Mouse (Mus musculus): ENCODE measurements around the gene Cpm. TPM values are rescaled to one million over a fixed set of nuclear protein-coding genes. Genes with fewer than 3 reads are reported as not detected.

The Cpm gene
- polyA plus RNA-seq, 1 experiment from 2014 or later, result 3.1 TPM

DNA sequence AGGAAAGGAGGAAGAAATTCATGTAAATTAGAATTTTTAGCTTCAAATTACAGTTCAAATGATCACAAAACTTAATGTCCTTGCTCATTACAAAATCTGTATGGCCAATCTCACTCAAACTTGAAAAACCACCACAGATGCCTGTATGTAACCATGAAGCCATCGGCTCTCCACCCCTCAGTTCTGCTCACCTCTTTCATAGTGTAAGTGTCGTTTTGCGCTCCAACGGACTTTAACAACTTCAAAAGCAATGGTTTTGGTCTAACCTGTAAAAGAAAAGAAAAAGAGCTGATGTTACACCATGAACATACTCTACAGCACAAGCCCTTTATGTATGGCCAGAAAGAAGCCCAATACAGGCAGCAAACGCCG lies 75.7 kb downstream of the Cpm start:
- Histone ChIP-seq H3K27me3 (no peaks in the 10 kb centered on the region), H3K4me2 (no peak overlapping the region), H3K9ac (no peak overlapping the region), H3K27ac (no peak overlapping the region), H3K4me3 (no peak overlapping the region), H3K4me1 (replicated peaks) (peaks cover 25% of the 10 kb centered on the region), H3K36me3 (peaks cover 65% of the 10 kb centered on the region), H3K9me3 (no peaks in the 10 kb centered on the region)
- ATAC-seq (ENCODE audit: low FRiP score), result no peak
- 97% methylated on average over 6 of the region's 6 CpGs for WGBS

DNA sequence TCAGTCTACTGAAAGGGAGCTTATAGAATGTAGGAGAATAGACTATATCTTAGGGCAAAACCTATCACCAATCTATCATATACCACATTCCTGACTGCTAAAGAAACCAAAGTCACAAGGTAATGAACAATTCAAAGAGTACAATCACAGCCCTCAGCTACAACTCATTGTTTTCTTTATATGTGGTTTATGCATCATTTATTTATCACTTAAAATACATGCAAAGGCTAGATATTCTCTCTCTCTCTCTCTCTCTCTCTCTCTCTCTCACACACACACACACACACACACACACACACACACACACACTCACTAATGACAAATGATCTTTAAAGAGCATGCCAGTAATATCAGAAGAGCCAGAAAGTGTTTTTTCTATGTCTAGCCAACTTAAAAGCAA lies 76.5 kb downstream of the Cpm start:
- Histone ChIP-seq H3K4me3 (no peak overlapping the region), H3K36me3 (peaks cover 56% of the 10 kb centered on the region)

DNA sequence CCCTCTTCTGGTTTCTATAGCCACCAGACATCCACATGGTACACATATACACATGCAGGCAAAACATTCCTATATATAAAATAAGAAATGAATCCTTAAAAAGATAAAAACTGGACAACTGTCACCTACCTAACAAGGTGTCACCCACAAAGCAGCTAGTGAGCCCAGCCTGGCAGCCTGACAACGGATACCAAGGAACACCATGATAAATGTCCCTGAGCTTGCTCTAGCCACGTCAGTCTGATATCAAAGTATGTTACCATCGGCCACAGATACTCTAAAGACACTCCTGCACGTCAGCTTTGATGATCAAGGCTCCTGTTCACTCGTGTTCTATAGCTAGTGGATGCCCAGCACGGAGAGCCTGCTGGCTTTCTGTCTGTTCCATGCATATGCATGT lies 77.1 kb downstream of the Cpm start:
- H3K4me2 ChIP-seq, result no peak overlapping the region
- 84% methylated on average over 6 of the region's 6 CpGs for WGBS
- no peak overlapping the region for H3K27ac ChIP-seq
- no peak for ATAC-seq (ENCODE audit: low FRiP score)
- no peak overlapping the region for H3K4me3 ChIP-seq
- no peaks in the 10 kb centered on the region for H3K9me3 ChIP-seq
- no peak overlapping the region for H3K9ac ChIP-seq
- peaks cover 52% of the 10 kb centered on the region for H3K36me3 ChIP-seq
- H3K4me1 ChIP-seq (replicated peaks), result peaks cover 29% of the 10 kb centered on the region
- no peaks in the 10 kb centered on the region for H3K27me3 ChIP-seq

More for the DNA sequence above, 76.5 kb downstream of the Cpm start:
- Histone ChIP-seq H3K4me2 (no peak overlapping the region), H3K9ac (no peak overlapping the region), H3K9me3 (no peaks in the 10 kb centered on the region), H3K27me3 (no peaks in the 10 kb centered on the region), H3K27ac (no peak overlapping the region), H3K4me1 (replicated peaks) (peaks cover 25% of the 10 kb centered on the region)
- ATAC-seq (ENCODE audit: low FRiP score), result no peak

DNA sequence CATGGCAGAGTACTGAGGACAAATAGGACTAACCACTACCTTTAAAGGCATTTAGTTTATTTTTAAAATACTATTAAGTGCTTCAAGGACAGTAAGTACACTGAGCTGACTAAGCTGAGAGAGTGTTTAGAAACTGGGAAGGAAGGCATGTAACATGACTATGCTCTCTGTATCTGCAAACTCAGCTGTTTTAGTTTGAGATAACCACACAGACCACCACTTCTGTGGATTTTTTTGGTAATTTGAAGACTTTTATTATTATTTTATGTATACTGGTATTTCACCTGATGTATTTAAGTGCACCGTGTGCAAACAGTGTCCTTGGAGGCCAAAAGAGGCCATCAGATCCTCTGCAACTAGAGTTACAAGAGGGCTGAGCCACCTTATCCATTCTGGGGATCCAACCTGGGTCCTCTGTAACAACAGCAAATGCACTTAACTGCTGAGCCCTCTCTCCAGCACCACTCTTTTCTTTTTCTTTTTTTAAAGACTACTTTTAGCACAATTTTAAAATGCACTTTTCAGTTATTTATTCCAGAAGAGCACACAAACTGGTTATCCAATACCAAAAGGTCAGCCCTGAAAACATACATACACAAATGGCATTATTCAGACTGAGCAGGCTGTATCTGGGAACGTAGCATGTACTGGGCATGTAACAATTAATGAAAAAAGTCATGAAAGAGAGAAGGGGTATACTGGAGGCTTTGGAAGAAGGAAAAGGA lies 78.0 kb downstream of the Cpm start:
- WGBS, result 91% methylated on average over 2 of the region's 2 CpGs
- Histone ChIP-seq H3K4me1 (replicated peaks) (peaks cover 30% of the 10 kb centered on the region), H3K27me3 (no peaks in the 10 kb centered on the region), H3K9me3 (no peaks in the 10 kb centered on the region), H3K27ac (no peak overlapping the region), H3K4me2 (no peak overlapping the region), H3K9ac (no peak overlapping the region), H3K36me3 (peaks cover 44% of the 10 kb centered on the region), H3K4me3 (no peak overlapping the region)
- ATAC-seq (ENCODE audit: low FRiP score), result no peak

DNA sequence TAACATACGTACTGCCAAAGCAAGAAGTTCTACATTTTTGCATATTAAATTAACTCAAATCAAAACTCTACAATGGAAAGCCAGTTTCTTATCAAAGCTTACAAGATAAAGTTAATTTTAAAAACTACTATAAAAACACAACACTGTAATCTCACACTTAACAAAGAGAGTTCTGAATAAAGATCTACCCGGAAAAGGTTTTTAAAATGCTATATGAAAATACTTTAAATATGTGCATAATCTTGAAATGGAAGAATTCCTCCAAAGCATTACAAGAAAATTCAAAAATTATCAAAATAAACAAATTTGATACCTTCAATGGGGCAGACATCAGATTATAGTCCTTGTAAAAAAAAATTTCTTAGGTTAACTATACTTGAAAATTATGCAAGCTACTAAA lies 79.1 kb downstream of the Cpm start:
- WGBS, result 98% methylated on average over 2 of the region's 2 CpGs

DNA sequence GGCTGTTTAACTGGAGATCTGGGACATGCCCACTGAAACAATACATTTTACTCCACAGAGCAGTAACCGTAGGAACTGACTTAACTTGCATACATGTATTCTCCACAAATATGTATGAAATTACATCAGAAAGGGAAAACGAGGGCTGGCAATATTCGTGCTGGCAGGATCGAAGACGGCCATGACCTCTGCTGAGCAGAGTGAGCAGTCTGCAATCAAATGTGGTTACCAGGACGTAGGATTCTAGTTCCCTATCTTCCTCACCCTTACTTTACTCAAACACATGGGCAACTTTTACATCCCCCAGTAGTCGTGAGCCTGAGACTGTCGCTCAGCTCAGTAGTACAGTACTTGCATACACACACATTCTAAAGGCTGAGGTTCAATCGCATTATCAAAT lies 79.6 kb downstream of the Cpm start:
- H3K27ac ChIP-seq, result no peak overlapping the region
- no peaks in the 10 kb centered on the region for H3K9me3 ChIP-seq
- H3K9ac ChIP-seq, result 0 out of 2 replicates have a peak overlapping the region, but pooled peaks have one; percentile 99
- ATAC-seq (ENCODE audit: low FRiP score), result no peak
- H3K36me3 ChIP-seq, result peaks cover 30% of the 10 kb centered on the region
- peak overlapping the region; percentile 89 for H3K4me3 ChIP-seq
- peaks cover 30% of the 10 kb centered on the region for H3K4me1 ChIP-seq (replicated peaks)
- peak overlapping the region; percentile 79 for H3K4me2 ChIP-seq
- no peaks in the 10 kb centered on the region for H3K27me3 ChIP-seq
- 92% methylated on average over 9 of the region's 9 CpGs for WGBS

More for the DNA sequence above, 79.1 kb downstream of the Cpm start:
- Histone ChIP-seq H3K27ac (no peak overlapping the region), H3K27me3 (no peaks in the 10 kb centered on the region), H3K9ac (no peak overlapping the region), H3K4me2 (no peak overlapping the region), H3K4me3 (no peak overlapping the region), H3K4me1 (replicated peaks) (peaks cover 30% of the 10 kb centered on the region), H3K9me3 (no peaks in the 10 kb centered on the region), H3K36me3 (peaks cover 35% of the 10 kb centered on the region)
- no peak for ATAC-seq (ENCODE audit: low FRiP score)

DNA sequence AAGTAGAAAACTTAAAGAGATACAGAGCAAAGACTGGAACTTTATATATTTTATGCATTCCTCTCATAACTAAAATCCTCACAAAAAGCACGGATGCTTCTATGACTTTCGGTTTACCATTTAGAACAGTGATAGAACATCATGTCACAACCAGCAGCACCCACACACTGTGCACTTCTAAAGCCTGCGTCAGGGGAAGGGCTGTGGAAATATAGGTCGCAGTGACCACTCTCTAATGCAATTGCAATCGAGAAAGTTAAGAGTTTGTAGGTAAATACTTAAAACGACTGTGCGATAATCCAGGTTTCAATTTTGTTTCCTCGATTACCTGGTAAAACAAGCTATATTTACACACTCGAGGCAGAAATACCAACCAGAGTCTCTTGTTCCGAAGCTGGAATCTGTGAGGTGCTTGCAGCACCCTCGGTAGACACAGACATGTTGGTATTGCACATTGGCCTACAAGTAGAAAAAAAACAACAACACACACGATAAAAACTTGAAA lies 80.1 kb downstream of the Cpm start:
- peak overlapping the region; percentile 99 for H3K9ac ChIP-seq
- H3K4me1 ChIP-seq (replicated peaks), result peaks cover 30% of the 10 kb centered on the region
- peak overlapping the region; percentile 89 for H3K4me3 ChIP-seq
- H3K36me3 ChIP-seq, result peaks cover 26% of the 10 kb centered on the region
- H3K27me3 ChIP-seq, result no peaks in the 10 kb centered on the region
- no peak overlapping the region for H3K27ac ChIP-seq
- peak overlapping the region; percentile 79 for H3K4me2 ChIP-seq
- WGBS, result 56% methylated on average over 12 of the region's 12 CpGs
- no peaks in the 10 kb centered on the region for H3K9me3 ChIP-seq
- ATAC-seq (ENCODE audit: low FRiP score), result no peak

DNA sequence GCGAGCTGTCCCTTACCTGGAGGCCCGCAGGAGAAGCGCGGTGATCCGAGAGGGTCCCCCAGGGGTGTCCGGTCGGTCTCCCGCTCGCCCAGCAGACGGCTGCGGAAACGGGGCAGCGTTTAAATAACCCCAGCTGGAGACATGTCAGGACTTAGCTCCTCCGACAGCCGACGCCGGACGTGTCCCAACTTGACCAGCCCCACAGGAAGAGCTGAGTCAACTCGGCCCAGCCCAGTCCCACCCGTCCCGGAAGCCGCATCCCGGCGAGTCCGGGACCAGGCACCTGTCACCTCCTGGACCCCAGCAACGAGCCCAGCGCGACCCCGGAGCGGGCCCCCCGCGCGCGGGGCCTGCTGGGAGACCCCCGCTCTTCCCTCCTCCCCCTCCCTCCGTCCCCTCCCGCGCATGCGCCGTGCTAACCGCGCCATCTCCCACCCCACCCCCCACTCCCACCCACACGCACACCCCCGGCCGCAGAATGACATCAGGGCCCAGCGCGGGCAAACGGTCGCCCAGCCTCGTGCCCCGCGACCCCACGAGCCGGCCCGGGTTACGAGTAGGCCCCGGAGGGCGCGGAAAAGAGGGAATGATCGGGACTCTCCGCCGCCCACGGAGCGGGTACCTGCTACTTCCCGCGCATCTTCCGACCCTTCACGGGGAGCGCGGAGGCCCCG lies 80.8 kb downstream of the Cpm start:
- Histone ChIP-seq H3K4me3 (peak overlapping the region; percentile 89), H3K4me2 (peak overlapping the region; percentile 79), H3K9ac (peak overlapping the region; percentile 99), H3K27me3 (no peaks in the 10 kb centered on the region), H3K9me3 (no peaks in the 10 kb centered on the region), H3K27ac (peak overlapping the region; percentile 99), H3K4me1 (replicated peaks) (peaks cover 30% of the 10 kb centered on the region), H3K36me3 (peaks cover 19% of the 10 kb centered on the region)
- WGBS, result under 1% methylated on average over 69 of the region's 71 CpGs
- peak; percentile 77 for ATAC-seq (ENCODE audit: low FRiP score)

DNA sequence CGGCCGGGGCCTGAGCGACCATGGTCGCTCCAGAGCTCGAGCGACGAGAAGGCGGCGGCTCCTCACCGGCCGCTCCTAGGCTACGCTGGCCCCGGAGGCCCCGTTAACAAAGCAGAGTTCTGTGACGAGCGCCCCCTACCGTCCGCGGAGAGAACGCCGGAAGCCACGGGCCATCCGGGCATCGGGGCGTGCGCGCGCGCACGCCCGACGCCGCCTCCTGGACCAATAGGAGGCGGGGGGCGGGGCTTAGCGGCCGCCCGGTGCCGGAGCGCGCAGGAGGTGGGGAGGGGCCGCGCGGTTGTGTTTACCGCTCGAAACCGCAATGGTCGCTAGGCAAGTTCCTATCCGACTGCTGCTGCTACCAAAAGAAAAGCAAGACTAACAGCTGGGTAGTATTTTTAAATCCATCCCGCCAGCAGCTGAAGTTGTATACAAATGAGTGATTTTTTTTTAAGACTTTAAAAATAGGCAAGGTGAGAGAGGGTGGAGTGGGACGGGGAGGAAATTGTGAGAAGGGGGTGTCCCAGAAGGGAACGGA lies 81.4 kb downstream of the Cpm start, which contains the start of gene Mdm2:
TSS of gene Mdm2 (minus strand) at position 155 of the 538 bp plus-strand sequence.
- peak within 1 kb of the TSS; percentile 89 for H3K4me3 ChIP-seq
- WGBS, result under 1% methylated on average over 50 of the region's 52 CpGs
- no peaks in the 10 kb centered on the region for H3K27me3 ChIP-seq
- peaks cover 13% of the 10 kb centered on the region for H3K36me3 ChIP-seq
- peak; percentile 93 for ATAC-seq (ENCODE audit: low FRiP score)
- H3K9me3 ChIP-seq, result no peaks in the 10 kb centered on the region
- H3K4me2 ChIP-seq, result peak within 1 kb of the TSS; percentile 79
- H3K9ac ChIP-seq, result peak within 1 kb of the TSS; percentile 99
- peaks cover 30% of the 10 kb centered on the region for H3K4me1 ChIP-seq (replicated peaks)
- peak within 1 kb of the TSS; percentile 99 for H3K27ac ChIP-seq

DNA sequence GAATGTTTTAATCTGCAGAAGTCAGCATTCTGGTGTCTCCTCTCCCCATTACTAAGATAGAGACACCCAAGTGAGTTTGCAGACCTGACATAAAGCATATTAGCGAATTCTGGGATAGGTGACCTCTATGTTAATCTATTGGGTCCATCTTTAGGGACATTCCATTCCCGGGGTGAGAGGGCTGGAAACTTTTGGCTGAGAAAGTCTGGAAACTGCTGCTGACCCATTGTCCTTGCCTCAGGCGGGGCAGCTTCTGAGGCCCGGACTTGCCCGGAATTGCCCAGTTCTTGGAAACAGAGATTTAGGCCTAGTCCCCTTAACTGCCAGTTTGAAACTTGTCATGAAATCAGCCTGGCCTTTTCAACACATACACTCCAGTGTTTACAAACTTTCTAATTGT lies 82.1 kb downstream of the Cpm start:
- no peaks in the 10 kb centered on the region for H3K27me3 ChIP-seq
- H3K9ac ChIP-seq, result peak overlapping the region; percentile 99
- H3K4me2 ChIP-seq, result peak overlapping the region; percentile 65
- peaks cover 12% of the 10 kb centered on the region for H3K36me3 ChIP-seq
- H3K4me1 ChIP-seq (replicated peaks), result peaks cover 32% of the 10 kb centered on the region
- ATAC-seq (ENCODE audit: low FRiP score), result no peak; the same call in 1 of the 2 replicates
- H3K9me3 ChIP-seq, result no peaks in the 10 kb centered on the region
- H3K4me3 ChIP-seq, result peak overlapping the region; percentile 89
- H3K27ac ChIP-seq, result no peak overlapping the region; the same call in 1 of the 2 replicates
- WGBS, result 74% methylated on average over 5 of the region's 5 CpGs

DNA sequence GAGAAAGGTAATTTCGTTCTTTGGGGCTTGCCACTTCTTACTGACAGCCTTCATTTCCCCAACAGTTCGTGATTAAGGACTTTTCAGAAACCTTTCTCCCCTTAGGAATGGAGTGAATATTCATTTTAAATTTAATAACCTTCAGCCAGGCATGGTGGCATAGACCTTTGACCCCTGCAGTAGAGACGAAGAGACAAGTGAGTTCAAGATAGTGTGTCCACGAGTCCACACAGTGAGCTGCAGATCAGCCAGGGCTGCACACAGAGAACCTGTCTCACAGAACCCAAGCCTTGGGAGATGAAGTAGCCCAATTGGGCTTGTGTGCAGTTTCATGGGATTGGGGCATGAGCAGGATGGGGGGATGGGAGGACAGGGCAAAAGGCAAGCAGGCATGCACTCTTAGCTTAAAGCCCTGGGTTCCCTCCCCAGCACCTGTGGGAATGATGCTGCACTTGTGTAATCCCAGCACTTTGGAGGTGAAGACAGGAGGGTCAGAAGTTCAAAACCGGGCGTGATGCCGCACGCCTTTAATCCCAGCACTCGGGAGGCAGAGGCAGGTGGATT lies 83.0 kb downstream of the Cpm start:
- 94% methylated on average over 9 of the region's 9 CpGs for WGBS
- H3K4me2 ChIP-seq, result no peak overlapping the region
- no peak for ATAC-seq (ENCODE audit: low FRiP score)

DNA sequence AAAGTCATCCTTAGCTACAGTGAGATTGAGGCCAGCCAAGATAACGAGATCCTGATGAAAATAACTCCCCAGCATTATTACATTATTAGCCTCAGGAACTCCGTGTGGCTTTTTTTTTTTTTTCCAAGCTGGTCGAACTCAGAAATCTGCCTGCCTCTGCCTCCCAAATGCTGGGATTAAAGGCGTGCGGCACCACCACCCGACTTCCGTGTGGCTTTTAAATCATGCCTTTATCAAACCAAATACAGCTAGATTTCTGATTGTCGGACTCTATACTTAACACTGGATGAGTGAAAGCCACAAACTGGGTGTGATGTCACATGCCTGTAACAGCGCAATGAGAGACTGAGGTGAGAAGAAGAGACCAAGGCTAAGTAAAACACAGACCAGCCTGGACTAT lies 83.6 kb downstream of the Cpm start:
- H3K9ac ChIP-seq, result no peak overlapping the region
- 96% methylated on average over 9 of the region's 9 CpGs for WGBS
- no peak overlapping the region for H3K27ac ChIP-seq
- no peak for ATAC-seq (ENCODE audit: low FRiP score)
- no peaks in the 10 kb centered on the region for H3K9me3 ChIP-seq
- no peaks in the 10 kb centered on the region for H3K27me3 ChIP-seq
- peaks cover 24% of the 10 kb centered on the region for H3K4me1 ChIP-seq (replicated peaks)
- H3K4me3 ChIP-seq, result no peak overlapping the region
- H3K36me3 ChIP-seq, result no peaks in the 10 kb centered on the region
- no peak overlapping the region for H3K4me2 ChIP-seq

More for the DNA sequence above, 83.0 kb downstream of the Cpm start:
- peaks cover 3% of the 10 kb centered on the region; the same call in 1 of the 2 replicates for H3K36me3 ChIP-seq
- no peaks in the 10 kb centered on the region for H3K27me3 ChIP-seq
- no peaks in the 10 kb centered on the region for H3K9me3 ChIP-seq
- H3K9ac ChIP-seq, result no peak overlapping the region
- H3K4me1 ChIP-seq (replicated peaks), result peaks cover 25% of the 10 kb centered on the region
- H3K27ac ChIP-seq, result no peak overlapping the region
- H3K4me3 ChIP-seq, result no peak overlapping the region
